In the genomic region with DNA sequence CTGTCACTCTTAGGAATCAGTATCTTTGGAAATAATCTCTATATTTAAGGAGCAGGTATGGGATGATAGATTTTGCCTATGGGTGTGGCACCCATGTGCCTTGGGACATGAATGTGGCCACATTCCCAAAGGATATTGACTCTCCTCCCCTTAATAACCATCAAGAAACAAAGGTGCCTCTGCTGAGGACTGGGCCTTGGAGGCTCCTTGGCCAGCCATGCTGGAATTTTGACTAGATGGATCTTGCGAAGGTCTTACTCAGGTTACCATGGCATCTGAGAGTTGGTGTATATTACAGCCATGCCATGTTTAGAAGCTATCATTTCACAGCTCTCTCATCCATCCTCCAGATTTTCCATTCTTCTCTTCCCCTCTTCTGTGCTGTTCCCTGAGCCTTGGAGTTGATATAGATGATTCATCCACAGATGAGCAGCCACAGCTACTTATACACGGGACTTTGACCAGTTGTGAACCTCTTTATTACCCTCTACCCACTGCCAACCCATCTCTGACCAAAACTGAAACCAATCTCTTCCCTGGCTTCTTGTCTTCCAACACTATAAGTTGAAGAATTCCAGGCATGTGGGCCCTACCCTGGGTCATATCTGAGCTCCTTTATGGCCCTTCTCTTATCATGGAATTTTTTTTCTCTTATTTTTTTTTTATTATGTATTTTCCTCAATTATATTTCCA, we compare ENCODE assay signal across 28 mouse cellular contexts. TPM values are rescaled to one million over a fixed set of nuclear protein-coding genes. Genes with fewer than 3 reads are reported as not detected.
DNase-seq lines count a peak whose midpoint lies in the region; ATAC-seq and TF ChIP-seq lines count a peak whose summit lies in the region.
"Had no signal": no experiment of that assay in that cellular context is flagged by ENCODE, and none has a peak within 500 bp of the region (broad histone marks: within the 10 kb centered on the region; RNA-seq: fewer than 3 reads in every experiment).

No protein-coding gene starts in this region.

- peak; percentile 39 for DNase-seq in 3T3-L1 (ENCODE audit: low read depth, low spot score)
- peak; percentile 29 for DNase-seq in NIH3T3 (ENCODE audit: low read depth)
- no peak for DNase-seq in layer of hippocampus, adult 9-10 months (ENCODE audit: low spot score)
- no peak for DNase-seq in thymus, adult 18-20 months
- DNase-seq: adrenal gland, adult 2 months; adrenal gland, postnatal 10 days; adrenal gland, postnatal 25 days; B cell, adult 2 months; cerebellum, adult 11 months; cerebellum, adult 18-20 months; cerebellum, adult 8-10 months; cerebellum, adult 9-11 months; cerebellum, postnatal 14 days; cerebellum, postnatal 36 days; embryo, embryonic 11 days had no signal

- peak; percentile 95 for ATAC-seq in intestine, embryonic 16.5 days
- ATAC-seq in erythroblast, adult 5-6 weeks (replicated peaks; ENCODE audit: low FRiP score, poor library complexity, severe bottlenecking): no peak
- ATAC-seq: CD4-positive, CD25-positive, alpha-beta regulatory T cell, adult 4 months; forebrain, embryonic 14.5 days; forebrain, embryonic 16.5 days had no signal

- H3K9me3 ChIP-seq in intestine, embryonic 16.5 days (ENCODE audit: control insufficient read depth, low read length): no peaks in the 10 kb centered on the region
- H3K9me3 ChIP-seq: embryonic facial prominence, embryonic 10.5 days; embryonic facial prominence, embryonic 12.5 days; forebrain, embryonic 10.5 days; forebrain, embryonic 12.5 days; G1E had no signal

- no peak for TF ChIP-seq CTCF in small intestine, adult 2 months (IDR thresholded peaks at IDR 0.05; ENCODE audit: extremely low read depth, insufficient read length, insufficient replicate concordance, low read depth, low read length)

- no peaks in the 10 kb centered on the region for H3K27me3 ChIP-seq in intestine, embryonic 16.5 days (replicated peaks; ENCODE audit: control insufficient read depth, insufficient read depth, low read length)
- no peaks in the 10 kb centered on the region for H3K27me3 ChIP-seq in small intestine, adult 2 months (ENCODE audit: control insufficient read depth, insufficient read depth, low read length)
- H3K27me3 ChIP-seq: CH12.LX; embryonic facial prominence, embryonic 12.5 days; forebrain, embryonic 12.5 days had no signal

- WGBS in intestine, embryonic 16.5 days: 80% methylated on average over 2 of the region's 2 CpGs
- WGBS in small intestine, adult 2 months: 66% methylated on average over 2 of the region's 2 CpGs

- H3K27ac ChIP-seq in intestine, embryonic 16.5 days (ENCODE audit: low read length): no peak overlapping the region; the same call in 1 of the 2 replicates
- H3K27ac ChIP-seq in small intestine, adult 2 months (ENCODE audit: insufficient read depth, low read depth, low read length): peak overlapping the region; percentile 48
- H3K27ac ChIP-seq: embryonic facial prominence, embryonic 10.5 days; embryonic facial prominence, embryonic 12.5 days; forebrain, embryonic 10.5 days; forebrain, embryonic 12.5 days had no signal

- TF ChIP-seq POLR2A in small intestine, adult 2 months (IDR thresholded peaks at IDR 0.05; ENCODE audit: low read depth, low read length): no peak

- H3K4me1 ChIP-seq in intestine, embryonic 16.5 days (ENCODE audit: control insufficient read depth, insufficient read depth, low read length): 0 out of 2 replicates have a peak, but pooled peaks cover 3% of the 10 kb centered on the region
- peaks cover 7% of the 10 kb centered on the region; the same call in 1 of the 2 replicates for H3K4me1 ChIP-seq in small intestine, adult 2 months (ENCODE audit: control insufficient read depth, insufficient read depth, insufficient read length, low read length)
- H3K4me1 ChIP-seq: embryonic facial prominence, embryonic 12.5 days; forebrain, embryonic 10.5 days; forebrain, embryonic 12.5 days had no signal

- H3K9ac ChIP-seq in intestine, embryonic 16.5 days (ENCODE audit: low read depth, low read length): no peak overlapping the region
- H3K9ac ChIP-seq: embryonic facial prominence, embryonic 12.5 days; forebrain, embryonic 12.5 days had no signal

- no peak overlapping the region for H3K4me2 ChIP-seq in intestine, embryonic 16.5 days (ENCODE audit: low read depth, low read length)
- H3K4me2 ChIP-seq: embryonic facial prominence, embryonic 12.5 days; forebrain, embryonic 12.5 days had no signal

- H3K4me3 ChIP-seq in intestine, embryonic 16.5 days (ENCODE audit: low read length): no peak overlapping the region
- H3K4me3 ChIP-seq in small intestine, adult 2 months (ENCODE audit: low read depth, low read length): no peak overlapping the region
- H3K4me3 ChIP-seq: embryonic facial prominence, embryonic 10.5 days; embryonic facial prominence, embryonic 12.5 days; erythroblast, embryonic 14.5 days; forebrain, embryonic 10.5 days; forebrain, embryonic 12.5 days had no signal

- no peaks in the 10 kb centered on the region for H3K36me3 ChIP-seq in intestine, embryonic 16.5 days (ENCODE audit: control insufficient read depth, insufficient read depth, low read length)
- no peaks in the 10 kb centered on the region for H3K36me3 ChIP-seq in small intestine, adult 2 months (ENCODE audit: control insufficient read depth, insufficient read depth, low read length)
- H3K36me3 ChIP-seq: embryonic facial prominence, embryonic 10.5 days; embryonic facial prominence, embryonic 12.5 days; forebrain, embryonic 10.5 days; forebrain, embryonic 12.5 days had no signal

RNA-seq across cellular contexts. Expression of a gene that starts 56.2 kb away (rescaled TPM):
- 3.5 and 3.8 TPM in 2 replicates for polyA plus RNA-seq in intestine, embryonic 16.5 days (2015; fragmentation: Nextera tagmentation; extraction: Ambion mirVana)
- 0.80 and 1.0 TPM in 2 replicates for polyA plus RNA-seq in small intestine, adult 2 months (2012; rRNA removed)
- 228 and 254 TPM in 2 replicates for total RNA-seq in erythroblast, adult 5-6 weeks (2015; ENCODE audit: low replicate concordance)
- 300 and 309 TPM in 2 replicates for total RNA-seq in erythroblast, adult 5-6 weeks (2017; ENCODE audit: low replicate concordance)

Comparison
In these comparisons a context has a peak if more than half of its experiments do, and no peak if none do; other contexts are left out.
1. DNase-seq: peak in 3T3-L1 (single experiment) and NIH3T3 (single experiment); none in layer of hippocampus, adult 9-10 months (single experiment) and thymus, adult 18-20 months (0 of 2).